ENCODE assay signal across 24 mouse cellular contexts in the genomic region with DNA sequence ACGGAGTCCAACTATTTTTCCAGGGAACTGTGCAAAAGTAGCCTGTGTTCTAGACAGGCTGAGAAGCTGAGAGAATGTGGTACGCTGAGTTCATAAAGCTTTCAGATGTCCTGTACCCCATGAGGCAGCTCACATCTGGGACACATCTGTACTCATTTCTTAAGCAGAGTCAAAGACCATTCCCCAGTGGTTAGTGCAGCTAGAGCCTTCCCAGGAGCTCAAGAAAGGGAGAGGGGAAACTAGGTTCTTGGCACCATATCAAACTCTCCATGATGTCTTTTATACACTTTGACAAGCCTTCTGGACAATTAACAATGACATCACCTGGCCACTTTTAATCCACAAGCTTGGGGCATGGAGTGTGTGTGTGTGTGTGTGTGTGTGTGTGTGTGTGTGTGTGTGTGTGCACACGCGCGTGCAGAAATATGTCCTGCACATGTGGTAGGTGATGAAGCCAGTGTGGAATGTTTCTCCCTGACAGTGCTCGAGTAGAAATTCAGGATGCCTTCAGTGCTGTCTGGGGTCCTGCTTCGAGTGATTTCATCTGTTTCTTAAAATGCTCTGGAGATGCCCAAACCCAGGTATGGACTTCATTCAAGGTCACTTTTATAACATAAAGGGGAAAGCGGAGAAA.
DNase-seq lines count a peak whose midpoint lies in the region; ATAC-seq lines count a peak whose summit lies in the region.
"Had no signal": no experiment of that assay in that cellular context is flagged by ENCODE, and none has a peak within 500 bp of the region (broad histone marks: within the 10 kb centered on the region; RNA-seq: fewer than 3 reads in every experiment).

No protein-coding gene starts in this region.

- peak; percentile 11 for DNase-seq in embryo, embryonic 11 days
- DNase-seq in embryo, embryonic 9.5 days (ENCODE audit: extremely low spot score): no peak
- no peak for DNase-seq in kidney, adult 11 months
- DNase-seq in spleen, adult 18-20 months: no peak
- DNase-seq: adrenal gland, postnatal 14 days; cerebellum, adult 11 months; cerebellum, postnatal 14 days; gastrocnemius, postnatal 14 days; heart, adult 2 months; layer of hippocampus, postnatal 36 days; liver, embryonic 13.5 days; right cerebral cortex, adult 18-20 months; thymus, postnatal 14 days had no signal

- peaks cover 22% of the 10 kb centered on the region for H3K4me1 ChIP-seq in hindbrain, embryonic 15.5 days (replicated peaks)
- H3K4me1 ChIP-seq in hindbrain, embryonic 12.5 days: peaks cover 5% of the 10 kb centered on the region; the same call in 1 of the 2 replicates
- peaks cover 3% of the 10 kb centered on the region; the same call in 1 of the 2 replicates for H3K4me1 ChIP-seq in embryonic facial prominence, embryonic 12.5 days
- H3K4me1 ChIP-seq in limb, embryonic 15.5 days: peaks cover 21% of the 10 kb centered on the region
- H3K4me1 ChIP-seq: liver, embryonic 13.5 days had no signal

- H3K36me3 ChIP-seq in hindbrain, embryonic 15.5 days: no peaks in the 10 kb centered on the region
- no peaks in the 10 kb centered on the region for H3K36me3 ChIP-seq in hindbrain, embryonic 12.5 days
- no peaks in the 10 kb centered on the region for H3K36me3 ChIP-seq in embryonic facial prominence, embryonic 12.5 days
- no peaks in the 10 kb centered on the region for H3K36me3 ChIP-seq in limb, embryonic 15.5 days
- H3K36me3 ChIP-seq: liver, embryonic 13.5 days; lung, embryonic 15.5 days; midbrain, embryonic 12.5 days; neural tube, embryonic 13.5 days had no signal

- H3K9ac ChIP-seq in hindbrain, embryonic 15.5 days: no peak overlapping the region
- H3K9ac ChIP-seq in hindbrain, embryonic 12.5 days: no peak overlapping the region
- no peak overlapping the region for H3K9ac ChIP-seq in embryonic facial prominence, embryonic 12.5 days
- H3K9ac ChIP-seq in limb, embryonic 15.5 days: no peak overlapping the region
- H3K9ac ChIP-seq: hindbrain, embryonic 14.5 days; liver, embryonic 13.5 days; lung, embryonic 15.5 days; midbrain, embryonic 12.5 days; neural tube, embryonic 13.5 days had no signal

- H3K4me3 ChIP-seq in hindbrain, embryonic 15.5 days: no peak overlapping the region
- H3K4me3 ChIP-seq in hindbrain, embryonic 12.5 days: no peak overlapping the region
- no peak overlapping the region for H3K4me3 ChIP-seq in embryonic facial prominence, embryonic 12.5 days
- no peak overlapping the region for H3K4me3 ChIP-seq in limb, embryonic 15.5 days
- H3K4me3 ChIP-seq: heart, adult 2 months; liver, embryonic 13.5 days; lung, embryonic 15.5 days; midbrain, embryonic 12.5 days; neural tube, embryonic 13.5 days had no signal

- no peak for ATAC-seq in hindbrain, embryonic 15.5 days (ENCODE audit: low FRiP score, low read depth)
- ATAC-seq in hindbrain, embryonic 12.5 days (ENCODE audit: low FRiP score): no peak
- peak; percentile 64; the same call in 1 of the 2 replicates for ATAC-seq in embryonic facial prominence, embryonic 12.5 days (ENCODE audit: insufficient number of reproducible peaks, insufficient read depth, low FRiP score, low TSS enrichment)
- 0 out of 2 replicates have a peak, but pooled peaks have one; percentile 60 for ATAC-seq in limb, embryonic 15.5 days (ENCODE audit: insufficient number of reproducible peaks, low FRiP score, low TSS enrichment, low read depth)
- ATAC-seq: activated CD4-positive, CD25-positive, alpha-beta regulatory T cell, adult 4 months; intestine, postnatal 0 days had no signal

- H3K27me3 ChIP-seq in hindbrain, embryonic 15.5 days: no peaks in the 10 kb centered on the region
- no peaks in the 10 kb centered on the region for H3K27me3 ChIP-seq in hindbrain, embryonic 12.5 days
- no peaks in the 10 kb centered on the region for H3K27me3 ChIP-seq in embryonic facial prominence, embryonic 12.5 days
- no peaks in the 10 kb centered on the region for H3K27me3 ChIP-seq in limb, embryonic 15.5 days
- H3K27me3 ChIP-seq: liver, embryonic 13.5 days; lung, embryonic 15.5 days; neural tube, embryonic 13.5 days had no signal

- 81% methylated on average over 8 of the region's 8 CpGs for WGBS in hindbrain, embryonic 15.5 days
- WGBS in hindbrain, embryonic 12.5 days: 78% methylated on average over 8 of the region's 8 CpGs
- WGBS in embryonic facial prominence, embryonic 12.5 days: 71% methylated on average over 8 of the region's 8 CpGs
- 40% methylated on average over 8 of the region's 8 CpGs for WGBS in limb, embryonic 15.5 days

- no peak overlapping the region for H3K4me2 ChIP-seq in hindbrain, embryonic 15.5 days
- H3K4me2 ChIP-seq in hindbrain, embryonic 12.5 days (replicated peaks): no peak overlapping the region
- H3K4me2 ChIP-seq in embryonic facial prominence, embryonic 12.5 days (replicated peaks): no peak overlapping the region
- H3K4me2 ChIP-seq in limb, embryonic 15.5 days: no peak overlapping the region
- H3K4me2 ChIP-seq: hindbrain, embryonic 14.5 days; liver, embryonic 13.5 days; lung, embryonic 15.5 days; neural tube, embryonic 13.5 days had no signal

- H3K9me3 ChIP-seq in hindbrain, embryonic 15.5 days: no peaks in the 10 kb centered on the region
- no peaks in the 10 kb centered on the region for H3K9me3 ChIP-seq in hindbrain, embryonic 12.5 days (replicated peaks)
- no peaks in the 10 kb centered on the region for H3K9me3 ChIP-seq in embryonic facial prominence, embryonic 12.5 days
- no peaks in the 10 kb centered on the region for H3K9me3 ChIP-seq in limb, embryonic 15.5 days
- H3K9me3 ChIP-seq: liver, embryonic 13.5 days; lung, embryonic 15.5 days; midbrain, embryonic 12.5 days; neural tube, embryonic 13.5 days had no signal

- H3K27ac ChIP-seq in hindbrain, embryonic 15.5 days (replicated peaks): peak overlapping the region; percentile 64
- H3K27ac ChIP-seq in hindbrain, embryonic 12.5 days: no peak overlapping the region
- no peak overlapping the region for H3K27ac ChIP-seq in embryonic facial prominence, embryonic 12.5 days
- H3K27ac ChIP-seq in limb, embryonic 15.5 days: peak overlapping the region; percentile 55
- H3K27ac ChIP-seq: heart, adult 2 months; liver, embryonic 13.5 days; macrophage had no signal

Comparison
In these comparisons a context has a peak if more than half of its experiments do, and no peak if none do; other contexts are left out.
1. H3K27ac ChIP-seq: peak in hindbrain, embryonic 15.5 days (single experiment) and limb, embryonic 15.5 days (single experiment); none in hindbrain, embryonic 12.5 days (single experiment) and embryonic facial prominence, embryonic 12.5 days (single experiment).
2. ATAC-seq: peak in embryonic facial prominence, embryonic 12.5 days (single experiment) and limb, embryonic 15.5 days (single experiment); none in hindbrain, embryonic 15.5 days (single experiment) and hindbrain, embryonic 12.5 days (single experiment).